Mouse (Mus musculus) mouse embryonic stem cell (cell line): ENCODE measurements around the gene Syne3.

Experiments used
- in situ Hi-C, 2 experiments: fragments of 300-500 bp; cut with MboI; formaldehyde crosslinking; loops; 1 replicate in 1 of 2; 3 replicates in 1 of 2; pipeline ENCODE4 v1.14.3; 2019 to 2020; ENCODE audit warnings: low sequenced_read_pairs in 2 of 2, low pct_unique_long_range_greater_than_20kb in 1 of 2, mixed read lengths in 1 of 2; ENCODE audit not compliant: unreplicated experiment in 1 of 2

Gene Syne3

GRCm38 (mm10) chr12:105031081-105032058 lies 21.8 kb upstream of the Syne3 start:
- in situ Hi-C loops: loop anchor here in 1 of 2 experiments (25.0 kb wide), 1 partner anchor 406 kb away; no protein-coding TSS in a partner anchor

GRCm38 (mm10) chr12:105029890-105030289 lies 20.3 kb upstream of the Syne3 start:
- in situ Hi-C loops: loop anchor here (5.0 to 25.0 kb wide), 2 partner anchors 78 to 407 kb away; no protein-coding TSS in a partner anchor

GRCm38 (mm10) chr12:105027323-105027991 lies 17.8 kb upstream of the Syne3 start:
- in situ Hi-C loops: loop anchor here (5.0 to 25.0 kb wide), 2 partner anchors 75 to 410 kb away; no protein-coding TSS in a partner anchor

GRCm38 (mm10) chr12:105025947-105026586 lies 16.5 kb upstream of the Syne3 start:
- in situ Hi-C loops: loop anchor here (5.0 to 25.0 kb wide), 2 partner anchors 74 to 411 kb away; no protein-coding TSS in a partner anchor

- in situ Hi-C loops: loop anchor here (5.0 to 25.0 kb wide), 2 partner anchors 73 to 412 kb away; no protein-coding TSS in a partner anchor
Observed at GRCm38 (mm10) chr12:105025271-105025946, 15.8 kb upstream of the Syne3 start.

DNA sequence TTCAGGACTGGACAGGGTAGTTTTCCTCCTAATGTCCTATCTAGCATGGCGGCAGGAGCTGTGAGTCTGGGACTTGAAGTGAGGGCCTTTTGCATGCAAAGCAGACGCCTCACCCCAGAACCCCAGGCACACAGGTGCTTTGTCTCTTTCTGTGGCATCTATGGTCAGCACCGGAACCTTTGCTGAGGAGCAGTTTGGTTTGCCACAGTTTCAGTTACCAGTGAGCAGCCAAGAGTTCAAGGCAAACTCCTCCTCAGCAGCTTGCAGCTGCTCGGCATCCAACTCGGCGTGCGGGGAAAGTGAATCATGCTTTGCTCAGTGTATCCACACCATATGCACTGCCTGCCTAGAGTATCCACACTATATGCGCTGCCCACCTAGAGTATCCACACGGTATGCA lies 13.2 kb upstream of the Syne3 start:
- in situ Hi-C loops: no loop called here

DNA sequence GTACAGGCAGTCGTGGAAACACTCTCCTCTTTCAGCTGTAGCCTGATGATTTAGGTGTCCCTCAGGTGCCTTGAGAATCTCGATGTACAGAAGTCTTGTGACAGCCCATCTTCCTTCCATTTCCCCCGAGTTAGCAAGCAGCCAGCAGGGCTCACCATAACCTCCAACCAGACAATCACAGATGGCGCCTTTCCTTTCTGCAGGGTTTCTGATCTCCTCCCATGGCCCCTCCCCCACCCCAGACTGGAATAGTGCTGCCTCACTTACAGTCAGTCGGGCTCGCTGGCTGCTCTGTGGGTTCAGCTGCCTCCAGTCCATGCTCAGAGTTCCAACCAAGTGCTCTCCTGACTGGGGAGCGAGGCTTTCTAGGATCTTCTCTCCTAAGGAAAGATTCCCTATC lies 12.5 kb upstream of the Syne3 start:
- in situ Hi-C loops: no loop called here

DNA sequence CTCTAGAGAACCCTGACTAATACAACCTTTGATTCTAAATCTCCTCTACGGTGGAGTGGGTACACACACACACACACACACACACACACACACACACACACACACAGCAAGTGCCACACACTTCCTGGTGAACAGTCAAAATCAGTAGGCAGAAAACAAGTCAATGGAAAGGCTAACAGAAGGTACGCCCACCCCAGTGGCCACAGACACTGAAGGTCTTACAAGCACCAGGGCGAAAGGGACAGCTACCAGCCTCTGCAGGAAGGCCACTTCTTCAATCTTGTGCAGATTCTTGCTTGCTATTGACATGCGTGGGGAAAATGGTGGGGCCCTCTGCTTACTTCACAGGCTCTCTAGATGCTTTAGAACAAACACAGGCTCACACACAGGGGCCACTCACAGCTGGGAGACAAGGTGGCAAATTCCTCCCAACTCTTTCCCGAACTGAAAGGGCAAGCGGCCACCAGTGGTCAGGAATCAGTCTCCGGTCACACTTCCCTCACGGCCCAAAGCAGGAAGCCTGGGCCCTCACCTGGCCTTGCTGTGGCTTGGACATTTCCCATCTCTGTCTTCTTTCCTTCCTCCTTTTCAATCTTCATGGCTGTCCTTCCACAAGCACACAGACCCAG lies 11.9 kb upstream of the Syne3 start:
- in situ Hi-C loops: no loop called here

DNA sequence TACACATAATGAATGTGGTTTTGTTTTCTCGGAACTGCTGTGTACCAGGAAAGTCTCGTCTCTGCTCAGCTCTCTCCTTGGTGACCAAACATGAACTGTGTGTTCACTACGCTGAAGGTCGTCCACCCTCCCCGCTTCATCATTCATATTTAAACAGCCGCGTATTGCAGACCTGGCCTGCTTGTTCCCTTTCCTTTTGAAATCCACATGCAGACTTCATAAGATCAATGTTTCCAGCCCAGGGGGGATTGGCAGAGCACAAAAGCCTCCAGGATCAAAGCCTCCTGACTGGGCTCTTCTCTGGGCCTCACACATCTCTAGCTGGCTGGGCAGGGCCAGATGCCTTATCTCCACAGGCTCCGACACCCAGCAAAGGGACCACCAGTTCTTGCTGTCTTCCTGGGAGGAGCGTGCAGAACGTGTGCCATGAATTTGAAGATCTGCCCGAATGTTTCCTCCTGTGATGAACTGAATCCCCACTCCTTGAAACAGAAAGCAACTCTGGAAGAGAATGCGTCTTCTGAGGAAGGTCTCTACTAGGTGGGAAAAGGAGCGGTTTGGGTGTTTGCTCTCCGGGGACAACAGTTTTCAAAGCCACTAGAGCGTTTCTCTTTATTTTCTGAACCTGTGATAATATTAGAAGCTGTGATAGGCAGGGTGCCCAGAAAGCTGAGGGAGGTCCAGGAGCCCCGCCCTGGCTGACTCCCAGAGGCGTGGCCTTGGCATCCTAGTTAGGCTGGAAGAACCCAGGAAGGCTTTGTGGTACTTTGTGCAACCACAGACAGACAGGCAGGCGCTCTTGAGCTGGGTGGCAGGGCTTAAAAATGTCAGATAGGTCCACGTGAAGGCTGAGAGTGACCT lies 10.0 kb upstream of the Syne3 start:
- in situ Hi-C loops: no loop called here

DNA sequence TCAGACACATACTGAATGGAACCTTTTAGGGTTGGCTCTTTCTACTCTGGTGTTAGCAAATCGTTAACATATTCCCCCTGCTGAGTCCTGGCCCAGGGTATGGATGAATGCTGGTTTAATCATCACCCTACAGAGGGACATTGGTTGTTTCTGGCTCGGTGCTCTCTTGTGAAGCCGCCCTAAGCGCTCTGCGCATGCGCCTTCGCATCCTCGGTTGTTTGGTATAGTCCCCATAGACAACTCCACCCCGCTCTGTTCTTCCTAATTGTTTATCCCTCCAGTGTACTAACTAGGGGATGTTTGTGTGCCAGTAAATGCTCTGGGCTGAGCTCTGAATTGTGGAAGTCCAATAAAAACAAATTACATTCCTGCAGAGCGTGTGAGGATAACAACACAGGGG lies 7.0 kb upstream of the Syne3 start:
- in situ Hi-C loops: no loop called here

DNA sequence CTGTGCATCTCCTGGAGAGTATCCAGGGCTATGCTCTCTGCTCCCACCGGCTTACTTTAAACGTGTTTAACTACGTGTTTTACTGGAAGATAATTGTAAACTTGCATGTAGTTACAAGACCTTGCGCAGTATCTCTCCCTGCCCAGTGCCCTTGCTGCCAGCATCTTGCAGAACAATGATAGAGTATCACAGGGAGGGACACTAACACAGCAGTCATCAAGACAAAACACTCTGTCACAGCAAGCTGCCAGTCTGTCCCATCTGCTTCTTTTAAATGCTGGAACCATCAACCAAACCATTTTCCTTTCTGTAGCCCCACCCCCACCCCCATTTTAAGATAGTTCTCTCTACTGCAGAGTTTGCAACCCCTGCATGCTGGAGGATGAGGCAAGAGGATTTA lies 6.6 kb upstream of the Syne3 start:
- in situ Hi-C loops: no loop called here

DNA sequence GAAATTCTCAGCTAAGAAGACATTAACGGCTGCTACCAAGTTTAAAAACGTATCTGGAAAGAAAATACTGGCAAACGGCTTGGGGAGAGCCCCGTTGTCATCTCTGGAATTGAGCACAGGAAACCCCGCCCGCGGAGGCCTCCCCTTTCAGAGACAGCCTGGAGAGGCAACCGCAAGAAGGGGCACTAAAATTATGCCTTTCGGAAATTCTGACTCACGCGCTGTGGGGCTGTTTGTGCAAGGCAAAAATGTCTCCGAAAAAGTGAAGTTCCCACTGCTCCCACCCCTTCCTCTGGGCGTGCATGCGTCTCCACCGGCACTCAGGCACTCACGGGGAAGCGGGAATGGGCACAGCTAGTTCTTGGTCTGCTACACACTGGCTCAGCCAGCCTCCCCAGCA lies 3.5 kb upstream of the Syne3 start:
- in situ Hi-C loops: no loop called here

DNA sequence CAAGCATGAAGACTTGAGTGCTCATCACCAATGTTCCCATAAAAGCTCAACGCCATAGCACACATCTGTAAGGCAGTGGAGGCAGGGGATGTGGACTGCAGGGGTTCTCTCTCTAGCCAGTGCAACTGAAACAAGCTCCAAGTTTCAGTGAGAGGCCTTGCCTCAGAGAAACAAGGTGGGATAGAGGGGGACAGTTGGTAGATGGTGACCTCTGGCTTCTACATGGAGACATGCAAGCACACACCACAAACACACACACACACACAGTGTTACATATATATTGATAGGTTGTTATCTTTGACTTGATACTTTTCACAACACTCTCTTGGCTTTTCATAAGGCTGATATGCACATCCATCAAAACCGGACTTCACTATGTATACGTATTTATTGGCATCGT lies 2.7 kb upstream of the Syne3 start:
- in situ Hi-C loops: no loop called here

DNA sequence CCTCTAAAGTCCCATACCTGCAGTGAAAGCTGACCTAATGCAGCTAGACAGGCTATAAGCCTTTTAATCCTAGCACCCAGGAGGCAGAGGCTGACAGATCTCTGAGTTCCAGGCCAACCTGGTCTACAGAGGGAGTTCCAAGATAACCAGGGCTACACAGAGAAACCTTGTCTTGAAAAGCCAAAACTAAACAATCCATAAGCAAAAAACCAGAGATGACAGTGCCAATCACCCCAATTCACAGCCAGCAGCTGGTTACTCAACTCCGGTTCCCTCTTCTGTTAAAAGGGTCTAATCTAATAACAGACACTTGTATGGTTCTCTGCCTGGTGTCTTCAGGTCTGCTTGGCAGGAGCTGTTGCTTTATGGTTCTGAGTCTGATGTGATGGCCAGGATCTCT lies 2.0 kb upstream of the Syne3 start:
- in situ Hi-C loops: no loop called here

- in situ Hi-C loops: no loop called here
Observed at GRCm38 (mm10) chr12:105010213-105010790, 693 bp upstream of the Syne3 start.

GRCm38 (mm10) chr12:105008752-105009178 lies 844 bp downstream of the Syne3 start:
- in situ Hi-C loops: no loop called here

GRCm38 (mm10) chr12:105008150-105008549 lies 1.5 kb downstream of the Syne3 start:
- in situ Hi-C loops: no loop called here
